Mouse (Mus musculus): ENCODE data around the gene Plekhg3.

- TF ChIP-seq TAL1 (conservative IDR thresholded peaks at IDR 0.05; ENCODE audit: low read depth, low read length) (no peak), CTCF (IDR thresholded peaks at IDR 0.05; ENCODE audit: low read depth, low read length) (no peak), GATA1 (IDR thresholded peaks at IDR 0.05; ENCODE audit: borderline replicate concordance, low read length) (no peak), GATA2 (IDR thresholded peaks at IDR 0.05; ENCODE audit: borderline replicate concordance, low read depth, low read length) (no peak)
Measured at GRCm38 (mm10) chr12:76486943-76487342, 43.7 kb upstream of the Plekhg3 start.
